Mouse (Mus musculus): ENCODE results near the gene Rbm42. TPM values are rescaled to one million over a fixed set of nuclear protein-coding genes. Genes with fewer than 3 reads are reported as not detected.

The Rbm42 gene
- polyA plus RNA-seq, 1 experiment from 2014 or later = 83.5 TPM

DNA sequence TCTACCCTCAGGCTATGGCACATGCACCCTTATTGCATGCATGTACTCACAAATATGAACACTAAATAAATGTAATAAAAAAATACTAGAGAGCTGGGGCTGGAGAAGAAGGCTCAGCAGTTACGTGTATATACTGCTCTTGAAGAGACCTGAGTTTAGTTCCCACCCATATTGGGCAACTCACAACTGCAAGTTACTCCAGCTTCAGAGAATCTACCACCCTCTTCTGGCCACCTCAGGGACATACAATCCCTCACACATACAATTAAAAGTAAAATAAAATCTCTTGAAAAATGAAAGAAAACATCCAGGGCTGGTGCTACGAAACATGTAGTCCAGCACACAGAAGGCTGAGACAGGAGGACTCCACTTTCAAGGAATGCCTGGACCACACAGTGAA, 35.7 kb downstream of the Rbm42 start:
- ATAC-seq = peak; percentile 29; the same call in 1 of the 2 replicates
- Histone ChIP-seq H3K36me3 (peaks cover 43% of the 10 kb centered on the region), H3K4me2 (no peak overlapping the region), H3K27me3 (replicated peaks) (no peaks in the 10 kb centered on the region; the same call in 1 of the 2 replicates), H3K4me1 (peaks cover 23% of the 10 kb centered on the region), H3K9me3 (replicated peaks) (no peaks in the 10 kb centered on the region), H3K9ac (no peak overlapping the region), H3K27ac (no peak overlapping the region), H3K4me3 (no peak overlapping the region)
- WGBS (ENCODE audit: insufficient replicate concordance) = 51% methylated on average over 2 of the region's 2 CpGs

DNA sequence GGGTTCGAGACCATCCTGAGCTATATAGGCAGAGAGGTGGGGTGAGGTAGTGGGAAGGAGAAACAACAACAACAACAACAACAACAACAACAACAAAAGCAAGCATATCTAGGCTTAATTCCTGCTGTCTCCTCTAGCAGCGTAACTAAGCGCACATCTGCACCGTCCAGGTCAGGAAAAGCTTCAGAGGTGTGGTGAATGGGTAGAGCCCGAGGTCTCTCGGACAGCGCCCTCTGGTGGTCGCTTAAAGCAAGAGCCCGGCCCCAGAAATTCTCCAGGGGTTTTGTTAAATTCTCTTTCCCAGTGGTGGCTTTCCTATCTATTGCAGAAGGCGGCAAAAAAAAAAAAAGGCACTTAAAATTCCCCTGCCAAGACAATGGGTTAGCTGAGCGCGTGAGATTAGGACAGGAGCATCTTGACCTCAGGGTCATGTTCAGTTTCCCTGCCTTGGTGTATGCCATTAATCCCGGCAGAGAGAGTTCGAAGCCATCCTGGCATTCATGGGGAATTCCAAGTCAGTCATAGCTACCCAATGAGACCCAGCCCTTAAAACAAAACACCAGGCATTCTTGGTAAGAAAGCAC, 36.5 kb downstream of the Rbm42 start:
- Histone ChIP-seq H3K9me3 (replicated peaks) (no peaks in the 10 kb centered on the region), H3K27ac (no peak overlapping the region), H3K9ac (no peak overlapping the region), H3K27me3 (replicated peaks) (peaks cover 2% of the 10 kb centered on the region; the same call in 1 of the 2 replicates), H3K36me3 (peaks cover 35% of the 10 kb centered on the region), H3K4me3 (no peak overlapping the region), H3K4me2 (no peak overlapping the region), H3K4me1 (peaks cover 23% of the 10 kb centered on the region)
- WGBS (ENCODE audit: insufficient replicate concordance) = 22% methylated on average over 14 of the region's 14 CpGs
- 0 out of 2 replicates have a peak, but pooled peaks have one; percentile 48 for ATAC-seq

DNA sequence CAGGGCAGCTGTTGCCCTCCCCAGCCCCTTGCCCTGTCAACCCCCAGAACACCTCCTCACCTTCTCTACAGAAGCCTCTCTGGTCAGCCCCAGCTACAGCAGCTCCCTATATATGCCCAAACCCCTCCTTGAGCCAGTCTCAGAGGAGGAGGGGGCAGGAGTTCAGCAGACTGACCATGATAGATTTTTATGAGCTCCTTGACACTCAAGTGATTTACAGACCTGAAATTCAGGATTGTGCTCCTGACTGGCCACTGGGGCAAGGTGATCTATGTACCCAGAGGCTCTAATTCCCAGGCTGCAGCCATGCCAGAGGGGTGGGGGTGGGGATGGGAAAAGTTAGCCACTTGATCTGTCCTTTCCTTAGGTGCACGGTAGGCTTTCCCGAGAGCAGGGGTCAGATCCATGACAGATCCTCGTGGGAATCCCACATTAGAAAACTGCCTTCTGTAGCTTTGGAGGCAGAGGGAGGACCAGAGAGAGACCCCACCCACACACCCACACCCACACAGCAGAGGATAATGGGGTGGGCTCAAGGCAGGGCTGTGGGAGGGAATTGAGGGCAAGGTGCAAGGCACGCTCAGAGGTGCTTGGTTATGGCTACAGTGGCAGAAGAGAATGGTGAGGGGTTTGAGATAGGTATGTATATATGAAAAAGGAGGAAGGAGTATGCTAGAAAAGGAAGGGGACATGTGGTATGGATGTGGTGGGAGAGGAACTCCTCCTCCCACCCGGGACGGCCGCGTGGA, 37.3 kb downstream of the Rbm42 start, which contains the start of gene Upk1a:
Gene Upk1a (minus strand): TSS at position 194 of the 749 bp plus-strand sequence.
- no peak for ATAC-seq
- H3K27ac ChIP-seq = no peak within 1 kb of the TSS
- WGBS (ENCODE audit: insufficient replicate concordance) = 74% methylated on average over 8 of the region's 8 CpGs

DNA sequence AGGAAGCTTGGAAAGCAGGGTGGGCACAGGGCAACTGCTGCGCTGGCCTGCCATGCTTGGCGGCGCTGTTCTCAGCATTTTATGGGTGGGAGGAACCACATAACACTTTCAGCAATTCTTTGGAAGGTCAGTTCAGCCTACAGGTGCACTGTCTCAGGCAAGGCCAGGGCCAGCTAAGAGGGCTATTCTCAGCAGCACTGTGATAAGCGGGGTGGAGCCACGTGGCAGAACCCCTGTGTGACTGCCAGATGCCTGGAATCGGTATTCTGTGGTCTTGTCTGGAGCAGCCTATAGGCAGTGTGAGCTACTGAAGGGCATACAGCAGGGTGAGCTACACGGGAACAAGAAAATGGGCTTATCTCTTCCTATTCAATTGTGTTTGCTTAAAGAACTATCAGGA, 40.1 kb downstream of the Rbm42 start:
- Histone ChIP-seq H3K27me3 (replicated peaks) (peaks cover 11% of the 10 kb centered on the region; the same call in 1 of the 2 replicates), H3K4me2 (no peak overlapping the region), H3K4me3 (no peak overlapping the region), H3K9ac (no peak overlapping the region), H3K4me1 (peaks cover 18% of the 10 kb centered on the region), H3K27ac (no peak overlapping the region), H3K9me3 (replicated peaks) (no peaks in the 10 kb centered on the region), H3K36me3 (no peaks in the 10 kb centered on the region)
- ATAC-seq = no peak
- 44% methylated on average over 7 of the region's 7 CpGs for WGBS (ENCODE audit: insufficient replicate concordance)

More for the DNA sequence above, 37.3 kb downstream of the Rbm42 start, which contains the start of gene Upk1a:
- no peak within 1 kb of the TSS for H3K4me2 ChIP-seq
- peaks cover 10% of the 10 kb centered on the region; the same call in 1 of the 2 replicates for H3K27me3 ChIP-seq (replicated peaks)
- no peak within 1 kb of the TSS for H3K9ac ChIP-seq
- H3K9me3 ChIP-seq (replicated peaks) = no peaks in the 10 kb centered on the region
- H3K4me3 ChIP-seq = no peak within 1 kb of the TSS
- peaks cover 29% of the 10 kb centered on the region for H3K4me1 ChIP-seq
- peaks cover 27% of the 10 kb centered on the region for H3K36me3 ChIP-seq

DNA sequence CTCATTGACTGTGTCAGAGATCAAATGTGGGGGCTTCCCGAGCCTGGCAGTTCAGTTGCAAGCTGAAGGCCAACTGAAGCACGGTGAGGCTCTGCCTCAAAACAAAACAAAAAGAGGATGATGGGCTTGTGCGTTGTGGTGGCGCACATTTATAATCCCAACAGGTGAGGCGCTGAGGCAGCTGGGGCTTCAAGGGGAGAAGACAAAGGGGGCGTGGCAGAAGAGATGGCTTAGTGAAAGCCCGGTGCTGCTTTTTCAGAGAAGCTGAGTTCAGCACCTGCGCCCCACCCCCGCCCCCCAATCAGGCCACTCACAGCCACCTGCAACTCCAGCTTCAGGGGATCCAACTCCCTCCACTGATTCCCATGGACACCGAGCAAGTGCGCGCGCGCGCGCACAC, 41.6 kb downstream of the Rbm42 start:
- WGBS (ENCODE audit: insufficient replicate concordance) = 56% methylated on average over 16 of the region's 16 CpGs
- H3K27ac ChIP-seq = no peak overlapping the region
- H3K36me3 ChIP-seq = no peaks in the 10 kb centered on the region
- H3K9ac ChIP-seq = no peak overlapping the region
- peaks cover 11% of the 10 kb centered on the region; the same call in 1 of the 2 replicates for H3K27me3 ChIP-seq (replicated peaks)
- no peak overlapping the region for H3K4me3 ChIP-seq
- no peak for ATAC-seq
- H3K4me1 ChIP-seq = peaks cover 13% of the 10 kb centered on the region
- no peak overlapping the region for H3K4me2 ChIP-seq
- no peaks in the 10 kb centered on the region for H3K9me3 ChIP-seq (replicated peaks)

DNA sequence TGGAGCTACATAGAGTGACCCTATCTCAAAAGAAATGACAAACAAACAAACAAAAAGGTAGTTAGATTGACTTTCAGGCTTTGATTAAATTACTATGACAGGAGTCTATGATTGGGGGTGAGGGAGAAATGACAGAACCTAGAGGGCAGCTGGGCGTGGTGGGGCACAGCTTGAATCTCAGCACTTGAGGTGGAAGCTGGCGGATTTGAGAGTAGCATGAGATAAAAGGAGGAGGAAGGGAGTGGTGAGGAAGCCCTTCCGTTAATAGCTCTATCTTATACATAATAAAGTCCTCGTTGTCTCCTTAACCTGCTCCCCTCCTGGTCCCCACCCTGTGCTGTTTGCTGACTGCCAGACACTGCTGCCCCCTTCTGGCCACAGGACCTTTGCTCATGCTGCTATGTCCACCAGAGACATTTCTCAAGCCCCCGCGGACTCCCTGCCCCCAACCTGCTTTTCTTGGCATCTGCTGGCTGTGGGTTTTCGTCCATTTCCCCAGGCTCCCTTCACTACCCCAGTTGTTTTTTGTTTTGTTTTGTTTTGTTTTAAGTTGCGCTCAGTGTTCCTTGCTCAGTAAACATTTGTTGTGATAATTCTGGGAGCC, 42.3 kb downstream of the Rbm42 start:
- Histone ChIP-seq H3K4me3 (no peak overlapping the region), H3K27ac (no peak overlapping the region), H3K4me1 (peaks cover 13% of the 10 kb centered on the region), H3K9me3 (replicated peaks) (no peaks in the 10 kb centered on the region), H3K36me3 (no peaks in the 10 kb centered on the region), H3K9ac (no peak overlapping the region), H3K27me3 (replicated peaks) (peaks cover 11% of the 10 kb centered on the region; the same call in 1 of the 2 replicates), H3K4me2 (no peak overlapping the region)
- no peak for ATAC-seq
- WGBS (ENCODE audit: insufficient replicate concordance) = 16% methylated on average over 8 of the region's 8 CpGs

DNA sequence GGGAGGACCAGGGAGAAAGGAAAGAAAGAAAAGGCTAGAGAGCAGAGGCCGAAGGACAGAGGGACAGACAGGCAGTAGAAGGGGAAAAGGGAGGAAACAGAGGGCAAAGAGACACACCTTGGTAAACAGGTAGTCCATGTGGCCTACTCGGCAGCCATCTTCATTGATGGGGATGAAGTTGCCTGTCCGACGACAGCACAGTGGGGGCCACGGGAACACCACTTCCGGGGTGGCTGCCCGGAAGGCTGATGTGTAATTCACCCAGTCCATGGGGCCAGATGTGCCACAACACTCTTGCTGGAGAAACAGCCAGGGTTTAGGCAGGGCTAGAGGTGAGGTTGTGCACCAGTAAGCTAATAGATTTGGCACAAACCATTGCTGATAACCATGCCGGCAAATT, 45.2 kb downstream of the Rbm42 start:
- Histone ChIP-seq H3K4me2 (no peak overlapping the region), H3K27ac (no peak overlapping the region), H3K9ac (no peak overlapping the region), H3K4me1 (peaks cover 19% of the 10 kb centered on the region), H3K36me3 (no peaks in the 10 kb centered on the region), H3K27me3 (replicated peaks) (peaks cover 11% of the 10 kb centered on the region; the same call in 1 of the 2 replicates), H3K4me3 (no peak overlapping the region), H3K9me3 (replicated peaks) (no peaks in the 10 kb centered on the region)
- WGBS (ENCODE audit: insufficient replicate concordance) = 77% methylated on average over 8 of the region's 8 CpGs
- ATAC-seq = no peak

DNA sequence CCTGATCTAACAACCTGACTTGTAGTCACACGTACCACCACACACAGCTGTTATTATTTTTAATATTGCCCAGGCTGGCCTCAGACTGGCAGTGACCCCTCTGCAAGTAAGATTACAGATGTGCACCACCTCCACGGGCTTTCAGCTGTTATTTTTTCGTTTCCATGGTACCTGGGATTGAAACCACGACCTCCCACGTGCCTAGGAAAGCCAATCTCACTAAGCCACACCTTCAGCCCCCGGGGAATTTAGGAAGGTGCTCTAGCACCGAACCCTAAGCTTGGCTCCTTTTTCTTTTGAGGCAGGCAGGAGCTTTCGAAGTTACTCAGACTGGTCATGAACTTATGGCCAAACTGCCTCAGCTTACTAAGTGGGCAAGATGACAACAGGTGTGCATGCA, 45.7 kb downstream of the Rbm42 start:
- no peak for ATAC-seq
- no peak overlapping the region for H3K9ac ChIP-seq
- H3K4me3 ChIP-seq = no peak overlapping the region
- no peak overlapping the region for H3K27ac ChIP-seq
- WGBS (ENCODE audit: insufficient replicate concordance) = 48% methylated on average over 8 of the region's 8 CpGs
- H3K9me3 ChIP-seq (replicated peaks) = no peaks in the 10 kb centered on the region
- no peaks in the 10 kb centered on the region for H3K36me3 ChIP-seq
- no peak overlapping the region for H3K4me2 ChIP-seq
- peaks cover 23% of the 10 kb centered on the region for H3K4me1 ChIP-seq
- H3K27me3 ChIP-seq (replicated peaks) = peaks cover 11% of the 10 kb centered on the region; the same call in 1 of the 2 replicates

DNA sequence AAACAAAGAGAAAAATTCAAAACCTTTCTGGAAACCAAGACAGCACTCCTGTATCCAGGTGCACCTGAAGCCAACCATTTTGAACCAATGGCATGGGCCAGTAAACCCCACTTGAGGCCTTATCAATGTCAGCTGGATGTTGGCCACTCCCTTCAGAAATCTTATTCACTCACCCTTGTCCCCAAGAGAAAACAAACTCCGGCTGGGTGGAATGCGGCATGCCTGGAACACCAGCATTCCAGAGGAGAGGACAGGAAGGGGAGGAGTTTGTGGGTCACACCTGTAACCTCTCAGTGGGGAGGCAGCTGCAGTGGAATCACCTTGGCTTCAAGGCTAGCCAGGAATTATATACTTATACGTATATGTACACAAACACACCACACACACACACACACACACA, 47.5 kb downstream of the Rbm42 start:
- H3K27me3 ChIP-seq (replicated peaks) = 0 out of 2 replicates have a peak, but pooled peaks cover 2% of the 10 kb centered on the region
- no peaks in the 10 kb centered on the region for H3K36me3 ChIP-seq
- WGBS (ENCODE audit: insufficient replicate concordance) = 54% methylated on average over 3 of the region's 3 CpGs
- no peak overlapping the region for H3K4me3 ChIP-seq
- H3K9me3 ChIP-seq (replicated peaks) = no peaks in the 10 kb centered on the region
- no peak overlapping the region for H3K27ac ChIP-seq
- peaks cover 18% of the 10 kb centered on the region for H3K4me1 ChIP-seq
- H3K9ac ChIP-seq = no peak overlapping the region
- no peak overlapping the region for H3K4me2 ChIP-seq
- no peak for ATAC-seq

DNA sequence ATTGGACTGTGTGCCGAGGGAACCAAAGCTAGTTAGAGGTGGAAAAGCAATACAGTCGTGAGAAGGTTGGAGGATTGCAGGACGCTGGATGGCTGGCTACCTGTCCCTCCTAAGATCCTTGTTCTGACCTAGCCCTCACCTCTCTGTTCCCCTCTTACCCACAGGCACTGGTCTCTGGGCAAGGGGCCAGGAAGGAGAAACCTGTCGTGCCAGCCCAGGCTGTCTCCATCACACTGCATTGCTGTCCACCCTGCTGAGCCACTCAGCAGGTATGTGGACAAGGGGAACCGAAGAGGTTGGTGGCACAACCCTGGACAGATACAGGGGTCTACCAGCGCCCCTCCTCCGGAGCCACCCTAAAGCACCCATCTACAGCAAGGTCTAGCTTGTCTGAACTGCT, 49.5 kb downstream of the Rbm42 start:
- Histone ChIP-seq H3K4me3 (no peak overlapping the region), H3K27ac (no peak overlapping the region)

DNA sequence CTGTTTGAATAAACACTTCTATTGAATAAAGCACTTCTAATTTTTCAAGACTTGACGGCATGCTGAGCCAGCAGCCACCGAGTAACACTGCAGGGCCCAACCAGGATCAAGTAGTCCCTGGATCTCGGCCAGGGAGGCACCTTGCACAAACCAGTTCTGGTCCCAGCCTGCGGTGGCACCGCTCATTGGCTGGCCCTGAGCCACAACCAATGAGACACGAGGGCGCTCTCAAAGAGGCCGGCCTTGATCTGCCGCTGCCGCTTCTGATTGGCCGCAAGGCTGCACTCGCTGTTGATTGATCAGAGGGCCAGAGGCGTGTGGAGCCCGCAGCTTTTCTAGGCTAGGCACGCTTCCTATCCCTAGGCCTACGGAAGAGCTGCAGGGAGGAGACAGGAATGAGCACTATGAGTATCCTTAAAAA, 50.2 kb downstream of the Rbm42 start:
- Histone ChIP-seq H3K4me1 (peaks cover 20% of the 10 kb centered on the region), H3K36me3 (no peaks in the 10 kb centered on the region), H3K9me3 (replicated peaks) (no peaks in the 10 kb centered on the region), H3K27ac (no peak overlapping the region), H3K9ac (peak overlapping the region; percentile 40; the same call in 1 of the 2 replicates), H3K27me3 (replicated peaks) (0 out of 2 replicates have a peak, but pooled peaks cover 8% of the 10 kb centered on the region), H3K4me3 (peak overlapping the region; percentile 25), H3K4me2 (peak overlapping the region; percentile 55)
- WGBS (ENCODE audit: insufficient replicate concordance) = 2% methylated on average over 16 of the region's 16 CpGs
- peak; percentile 97 for ATAC-seq

More for the DNA sequence above, 49.5 kb downstream of the Rbm42 start:
- Histone ChIP-seq H3K4me2 (peak overlapping the region; percentile 55), H3K9ac (peak overlapping the region; percentile 40; the same call in 1 of the 2 replicates), H3K4me1 (peaks cover 18% of the 10 kb centered on the region), H3K9me3 (replicated peaks) (no peaks in the 10 kb centered on the region), H3K27me3 (replicated peaks) (0 out of 2 replicates have a peak, but pooled peaks cover 8% of the 10 kb centered on the region), H3K36me3 (no peaks in the 10 kb centered on the region)
- ATAC-seq = no peak
- WGBS (ENCODE audit: insufficient replicate concordance) = 69% methylated on average over 7 of the region's 7 CpGs

DNA sequence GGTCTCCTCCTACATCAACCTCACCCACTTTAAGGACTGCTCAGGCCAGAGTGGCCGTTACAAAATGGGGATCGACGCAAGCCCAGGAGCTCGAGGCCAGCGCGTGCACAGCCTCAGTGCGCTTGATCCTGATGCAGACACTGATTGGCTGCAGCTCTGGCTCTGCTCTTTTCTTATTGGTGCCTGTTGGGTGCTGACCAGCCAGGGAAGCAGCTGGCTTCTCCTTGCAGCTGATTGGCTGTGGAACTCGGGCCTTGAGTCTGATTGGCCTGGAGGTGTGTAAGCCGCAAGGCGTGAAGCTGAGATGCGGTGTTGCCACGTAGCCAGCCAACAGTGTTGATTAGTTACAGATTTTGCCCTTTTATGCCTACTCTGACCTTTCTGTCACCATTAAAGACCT, 51.3 kb downstream of the Rbm42 start, which contains the start of gene Zbtb32:
Gene Zbtb32 (minus strand): TSS at position 124 of the 400 bp plus-strand sequence.
- Histone ChIP-seq H3K9me3 (replicated peaks) (no peaks in the 10 kb centered on the region), H3K4me2 (peak within 1 kb of the TSS; percentile 55), H3K9ac (peak within 1 kb of the TSS; percentile 40; the same call in 1 of the 2 replicates), H3K27me3 (replicated peaks) (0 out of 2 replicates have a peak, but pooled peaks cover 13% of the 10 kb centered on the region), H3K36me3 (no peaks in the 10 kb centered on the region), H3K4me1 (peaks cover 32% of the 10 kb centered on the region), H3K27ac (no peak within 1 kb of the TSS), H3K4me3 (no peak within 1 kb of the TSS)
- 88% methylated on average over 12 of the region's 12 CpGs for WGBS (ENCODE audit: insufficient replicate concordance)
- no peak for ATAC-seq
